Mouse (Mus musculus): ENCODE measurements at regions not wholly inside any gene's neighbourhood (a gene's known extent, or its start where the extent isn't known, plus 50 kb on each side); places are given as distances from the start of the nearest gene placed in this dataset.
A peak's percentile ranks its signal among the peaks of the same experiment; 100 is the strongest.

- Histone ChIP-seq H3K4me3 (replicated peaks; ENCODE audit: low read length) (no peak overlapping the region), H3K27ac (ENCODE audit: low read length) (no peak overlapping the region), H3K27me3 (replicated peaks; ENCODE audit: control insufficient read depth, insufficient read depth, low read length) (no peaks in the 10 kb centered on the region), H3K4me2 (ENCODE audit: low read length) (no peak overlapping the region), H3K4me1 (replicated peaks; ENCODE audit: control insufficient read depth, insufficient read depth, low read length) (peaks cover 3% of the 10 kb centered on the region; the same call in 1 of the 2 replicates), H3K36me3 (ENCODE audit: control insufficient read depth, insufficient read depth) (no peaks in the 10 kb centered on the region), H3K9me3 (ENCODE audit: control insufficient read depth, low read length) (no peaks in the 10 kb centered on the region), H3K9ac (replicated peaks; ENCODE audit: low read depth, low read length) (no peak overlapping the region)
- 66% methylated on average over 18 of the region's 18 CpGs for WGBS
- peak; percentile 94 for ATAC-seq
Observed at GRCm38 (mm10) chr5:64022633-64023323, 54.1 kb upstream of the Rell1 start.

- Histone ChIP-seq H3K9ac (replicated peaks; ENCODE audit: low read depth, low read length) (no peak overlapping the region), H3K4me1 (replicated peaks; ENCODE audit: control insufficient read depth, insufficient read depth, low read length) (peaks cover 3% of the 10 kb centered on the region; the same call in 1 of the 2 replicates), H3K36me3 (ENCODE audit: control insufficient read depth, insufficient read depth) (no peaks in the 10 kb centered on the region), H3K9me3 (ENCODE audit: control insufficient read depth, low read length) (no peaks in the 10 kb centered on the region), H3K27ac (ENCODE audit: low read length) (no peak overlapping the region), H3K4me3 (replicated peaks; ENCODE audit: low read length) (no peak overlapping the region), H3K27me3 (replicated peaks; ENCODE audit: control insufficient read depth, insufficient read depth, low read length) (no peaks in the 10 kb centered on the region), H3K4me2 (ENCODE audit: low read length) (no peak overlapping the region)
- ATAC-seq: peak; percentile 50; the same call in 1 of the 2 replicates
Observed at GRCm38 (mm10) chr5:64023324-64023650, 54.6 kb upstream of the Rell1 start.

DNA sequence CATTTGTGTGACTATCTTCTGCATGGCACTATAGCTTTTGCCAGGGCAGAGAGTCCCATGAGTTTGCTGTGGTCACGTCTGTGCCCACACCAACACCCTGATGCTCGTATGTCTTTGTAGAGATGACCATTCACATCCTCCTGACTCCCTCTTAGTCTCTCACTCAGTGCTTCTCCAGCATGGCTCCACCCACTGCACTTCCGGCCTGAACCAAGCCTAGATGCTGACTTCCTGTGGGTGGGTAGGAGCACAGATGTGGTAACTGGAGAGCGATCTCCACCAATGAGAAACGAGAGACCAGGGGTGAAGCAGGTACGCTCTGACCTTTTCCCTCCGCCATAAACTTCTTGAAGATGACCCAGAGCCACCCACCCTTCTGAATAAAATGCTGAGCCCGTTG, 55.7 kb upstream of the Rell1 start:
- no peak for ATAC-seq
- WGBS: 94% methylated on average over 8 of the region's 8 CpGs
- H3K9ac ChIP-seq (replicated peaks; ENCODE audit: low read depth, low read length): no peak overlapping the region
- H3K9me3 ChIP-seq (ENCODE audit: control insufficient read depth, low read length): no peaks in the 10 kb centered on the region
- peaks cover 3% of the 10 kb centered on the region; the same call in 1 of the 2 replicates for H3K4me1 ChIP-seq (replicated peaks; ENCODE audit: control insufficient read depth, insufficient read depth, low read length)
- no peak overlapping the region for H3K4me3 ChIP-seq (replicated peaks; ENCODE audit: low read length)
- no peaks in the 10 kb centered on the region for H3K36me3 ChIP-seq (ENCODE audit: control insufficient read depth, insufficient read depth)
- no peak overlapping the region for H3K27ac ChIP-seq (ENCODE audit: low read length)
- no peak overlapping the region for H3K4me2 ChIP-seq (ENCODE audit: low read length)
- H3K27me3 ChIP-seq (replicated peaks; ENCODE audit: control insufficient read depth, insufficient read depth, low read length): no peaks in the 10 kb centered on the region

DNA sequence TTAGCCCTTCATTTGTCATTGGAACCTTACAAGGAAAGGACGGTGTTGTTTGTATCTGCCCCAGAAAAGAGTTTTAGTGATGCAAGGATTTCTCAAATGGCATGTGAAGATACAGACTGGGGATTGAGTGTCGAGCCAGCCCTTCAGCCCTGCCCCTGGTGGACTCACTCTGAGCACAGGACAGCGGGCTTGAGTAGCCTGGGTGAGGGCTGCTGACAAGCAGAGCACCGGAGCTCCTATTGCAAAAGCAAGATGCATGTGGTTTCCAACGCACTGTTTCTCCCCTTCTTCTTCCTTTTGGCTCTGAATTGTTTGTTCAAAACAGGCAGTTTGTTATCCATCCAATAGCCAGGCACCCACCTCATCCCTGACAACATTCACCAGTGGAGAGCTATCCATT, 59.0 kb upstream of the Rell1 start:
- Histone ChIP-seq H3K27me3 (replicated peaks; ENCODE audit: control insufficient read depth, insufficient read depth, low read length) (no peaks in the 10 kb centered on the region), H3K9ac (replicated peaks; ENCODE audit: low read depth, low read length) (no peak overlapping the region), H3K4me3 (replicated peaks; ENCODE audit: low read length) (no peak overlapping the region), H3K9me3 (ENCODE audit: control insufficient read depth, low read length) (no peaks in the 10 kb centered on the region), H3K27ac (ENCODE audit: low read length) (no peak overlapping the region), H3K36me3 (ENCODE audit: control insufficient read depth, insufficient read depth) (no peaks in the 10 kb centered on the region), H3K4me2 (ENCODE audit: low read length) (no peak overlapping the region), H3K4me1 (replicated peaks; ENCODE audit: control insufficient read depth, insufficient read depth, low read length) (peaks cover under 1% of the 10 kb centered on the region; the same call in 1 of the 2 replicates)
- WGBS: 86% methylated on average over 5 of the region's 5 CpGs
- ATAC-seq: no peak

DNA sequence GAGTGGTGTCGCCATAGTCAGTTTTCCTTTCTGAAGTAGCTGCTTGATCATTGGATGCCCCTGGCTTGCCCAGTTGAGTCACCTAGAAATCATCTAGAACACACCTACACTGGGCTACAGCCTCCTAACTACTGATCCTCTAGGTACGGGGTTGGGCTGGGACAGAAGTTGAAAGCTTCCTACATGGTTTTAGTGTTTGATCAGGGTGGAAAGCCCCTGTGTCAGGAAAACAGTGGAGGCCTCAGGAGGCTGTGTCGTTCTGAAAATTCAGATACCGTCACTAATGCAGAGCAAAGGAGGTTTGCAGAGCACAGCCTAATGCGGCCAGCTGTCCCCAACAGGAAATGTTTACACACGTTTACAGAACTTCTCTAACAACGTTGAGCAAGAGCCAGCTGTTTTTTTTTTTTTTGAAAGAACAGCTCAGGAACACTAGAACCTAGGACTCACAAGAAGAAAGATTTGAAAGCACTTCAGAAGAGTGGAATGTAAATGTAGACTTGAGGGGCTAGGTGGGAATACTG, 61.0 kb upstream of the Rell1 start:
- ATAC-seq: no peak
- H3K4me3 ChIP-seq (replicated peaks; ENCODE audit: low read length): no peak overlapping the region
- H3K27ac ChIP-seq (ENCODE audit: low read length): no peak overlapping the region
- H3K9ac ChIP-seq (replicated peaks; ENCODE audit: low read depth, low read length): no peak overlapping the region
- no peaks in the 10 kb centered on the region for H3K9me3 ChIP-seq (ENCODE audit: control insufficient read depth, low read length)
- H3K4me2 ChIP-seq (ENCODE audit: low read length): no peak overlapping the region
- H3K27me3 ChIP-seq (replicated peaks; ENCODE audit: control insufficient read depth, insufficient read depth, low read length): no peaks in the 10 kb centered on the region
- WGBS: 77% methylated on average over 7 of the region's 7 CpGs
- no peaks in the 10 kb centered on the region for H3K4me1 ChIP-seq (replicated peaks; ENCODE audit: control insufficient read depth, insufficient read depth, low read length)
- H3K36me3 ChIP-seq (ENCODE audit: control insufficient read depth, insufficient read depth): no peaks in the 10 kb centered on the region

GRCm38 (mm10) chr5:64030281-64030960, 61.7 kb upstream of the Rell1 start:
- Histone ChIP-seq H3K27me3 (replicated peaks; ENCODE audit: control insufficient read depth, insufficient read depth, low read length) (no peaks in the 10 kb centered on the region), H3K4me2 (ENCODE audit: low read length) (no peak overlapping the region), H3K4me3 (replicated peaks; ENCODE audit: low read length) (no peak overlapping the region), H3K9ac (replicated peaks; ENCODE audit: low read depth, low read length) (no peak overlapping the region), H3K4me1 (replicated peaks; ENCODE audit: control insufficient read depth, insufficient read depth, low read length) (no peaks in the 10 kb centered on the region), H3K36me3 (ENCODE audit: control insufficient read depth, insufficient read depth) (no peaks in the 10 kb centered on the region), H3K9me3 (ENCODE audit: control insufficient read depth, low read length) (no peaks in the 10 kb centered on the region), H3K27ac (ENCODE audit: low read length) (no peak overlapping the region)
- no peak for ATAC-seq
- 93% methylated on average over 6 of the region's 8 CpGs for WGBS

GRCm38 (mm10) chr5:64038394-64038793, 54.4 kb upstream of the Pgm2 start:
- no peaks in the 10 kb centered on the region for H3K36me3 ChIP-seq (ENCODE audit: control insufficient read depth, insufficient read depth)
- WGBS: 89% methylated on average over 5 of the region's 5 CpGs
- peaks cover 2% of the 10 kb centered on the region for H3K4me1 ChIP-seq (replicated peaks; ENCODE audit: control insufficient read depth, insufficient read depth, low read length)
- no peak overlapping the region for H3K9ac ChIP-seq (replicated peaks; ENCODE audit: low read depth, low read length)
- H3K27me3 ChIP-seq (replicated peaks; ENCODE audit: control insufficient read depth, insufficient read depth, low read length): no peaks in the 10 kb centered on the region
- no peak overlapping the region for H3K4me3 ChIP-seq (replicated peaks; ENCODE audit: low read length)
- no peak overlapping the region for H3K4me2 ChIP-seq (ENCODE audit: low read length)
- H3K9me3 ChIP-seq (ENCODE audit: control insufficient read depth, low read length): no peaks in the 10 kb centered on the region
- ATAC-seq: no peak
- no peak overlapping the region for H3K27ac ChIP-seq (ENCODE audit: low read length)

DNA sequence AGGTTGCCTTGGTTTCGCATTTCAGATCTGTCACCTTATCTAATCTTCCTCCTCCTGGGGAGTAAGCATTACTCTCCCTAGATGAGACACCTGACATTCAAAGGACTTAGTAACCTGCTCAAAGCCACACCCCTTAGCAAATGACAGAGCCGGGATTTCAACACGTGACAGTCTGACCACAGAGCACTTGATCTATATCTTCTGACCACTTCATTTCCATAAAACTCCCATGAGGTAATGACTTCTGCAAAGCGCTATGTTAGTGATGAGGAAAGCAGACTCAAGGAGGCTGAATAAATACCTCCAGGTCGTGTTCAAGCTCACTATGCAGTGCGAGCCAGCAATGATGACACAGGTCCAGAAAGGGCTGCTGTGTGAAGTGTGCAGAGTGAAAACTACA, 52.1 kb upstream of the Pgm2 start:
- H3K9me3 ChIP-seq (ENCODE audit: control insufficient read depth, low read length): no peaks in the 10 kb centered on the region
- ATAC-seq: no peak
- no peak overlapping the region for H3K4me3 ChIP-seq (replicated peaks; ENCODE audit: low read length)
- no peaks in the 10 kb centered on the region for H3K27me3 ChIP-seq (replicated peaks; ENCODE audit: control insufficient read depth, insufficient read depth, low read length)
- H3K4me2 ChIP-seq (ENCODE audit: low read length): no peak overlapping the region
- WGBS: 91% methylated on average over 6 of the region's 6 CpGs
- no peak overlapping the region for H3K9ac ChIP-seq (replicated peaks; ENCODE audit: low read depth, low read length)
- no peak overlapping the region for H3K27ac ChIP-seq (ENCODE audit: low read length)
- peaks cover 25% of the 10 kb centered on the region for H3K4me1 ChIP-seq (replicated peaks; ENCODE audit: control insufficient read depth, insufficient read depth, low read length)
- no peaks in the 10 kb centered on the region for H3K36me3 ChIP-seq (ENCODE audit: control insufficient read depth, insufficient read depth)
